Mouse (Mus musculus) heart, embryonic 16.5 days (tissue): ENCODE results near the gene Rpl31. TPM values are rescaled to one million over a fixed set of nuclear protein-coding genes. Genes with fewer than 3 reads are reported as not detected.
A peak's percentile ranks its signal among the peaks of the same experiment; 100 is the strongest.

Experiments used
- ATAC-seq: fragments of 200-750 bp; cut with Nextera tagmentation; replicated peaks from 2 replicates; pipeline ENCODE4 v1.8.0; 2017; ENCODE audit warnings: moderate number of reproducible peaks; ENCODE audit not compliant: insufficient read depth, low FRiP score; ENCODE audit errors: extremely low read depth
- H3K27ac ChIP-seq: fragments of 300-500 bp; sonication (generic); 2 replicates; pipeline ENCODE4 v1.5.1; 2014; ENCODE audit warnings: mild to moderate bottlenecking, low read length, control low read depth, moderate library complexity
- H3K27me3 ChIP-seq: fragments of 300-500 bp; sonication (generic); 2 replicates; pipeline ENCODE4 v1.6.1; 2014; ENCODE audit warnings: low read length, mixed read lengths; ENCODE audit not compliant: control insufficient read depth, insufficient read depth
- H3K36me3 ChIP-seq: fragments of 300-500 bp; sonication (generic); 2 replicates; pipeline ENCODE4 v1.6.1; 2014; ENCODE audit not compliant: control insufficient read depth, insufficient read depth
- H3K4me1 ChIP-seq: fragments of 300-500 bp; sonication (generic); 2 replicates; pipeline ENCODE4 v1.6.1; 2014; ENCODE audit warnings: low read length, mixed read lengths; ENCODE audit not compliant: control insufficient read depth, insufficient read depth
- H3K4me2 ChIP-seq: fragments of 300-500 bp; sonication (generic); 2 replicates; pipeline ENCODE4 v1.6.1; 2014; ENCODE audit warnings: low read depth, mild to moderate bottlenecking, control low read depth, low read length
- H3K4me3 ChIP-seq: fragments of 300-500 bp; sonication (generic); 2 replicates; pipeline ENCODE4 v1.5.1; 2014; ENCODE audit warnings: mild to moderate bottlenecking, control low read depth, low read length
- H3K9ac ChIP-seq: fragments of 300-500 bp; sonication (generic); 2 replicates; pipeline ENCODE4 v1.6.1; 2014; ENCODE audit warnings: low read length, control low read depth
- H3K9me3 ChIP-seq: fragments of 300-500 bp; sonication (generic); replicated peaks from 2 replicates; pipeline ENCODE4 v1.6.1; 2016; ENCODE audit warnings: low read length; ENCODE audit not compliant: control insufficient read depth
- WGBS: fragments of 180-500 bp; shearing (Covaris S2); extraction: QIAGEN DNeasy Blood & Tissue Kit; methylation state at CpG from one replicate; pipeline ENCODE4 v1.1.7; 2014; 5-methylcytosine and 5-hydroxymethylcytosine counted together
- polyA plus RNA-seq: library from polyadenylated mRNA; unstranded; fragments of >200 nt; fragmentation: Nextera tagmentation; extraction: Ambion mirVana; gene quantifications from 2 replicates; pipeline ENCODE4 v1.2.1, GENCODE M21; 2015

Rpl31 gene
- polyA plus RNA-seq, 1 experiment from 2014 or later, result 254 TPM

- Histone ChIP-seq H3K4me3 (no peak overlapping the region), H3K4me2 (no peak overlapping the region), H3K36me3 (peaks cover 11% of the 10 kb centered on the region), H3K27me3 (no peaks in the 10 kb centered on the region), H3K9ac (no peak overlapping the region), H3K9me3 (peaks cover 5% of the 10 kb centered on the region), H3K4me1 (no peaks in the 10 kb centered on the region), H3K27ac (no peak overlapping the region)
- WGBS, result 71% methylated on average over 6 of the region's 6 CpGs
- ATAC-seq, result no peak
These were observed 30.6 kb downstream of the Rpl31 start for GRCm38 (mm10) chr1:39398284-39398683.

- H3K27ac ChIP-seq, result no peak overlapping the region
- no peak overlapping the region for H3K9ac ChIP-seq
- H3K36me3 ChIP-seq, result peaks cover 10% of the 10 kb centered on the region
- no peaks in the 10 kb centered on the region for H3K27me3 ChIP-seq
- WGBS, result 69% methylated on average over 4 of the region's 4 CpGs
- no peaks in the 10 kb centered on the region for H3K4me1 ChIP-seq
- ATAC-seq, result no peak
- H3K4me3 ChIP-seq, result no peak overlapping the region
- H3K4me2 ChIP-seq, result no peak overlapping the region
- peaks cover 5% of the 10 kb centered on the region for H3K9me3 ChIP-seq
These were observed 31.6 kb downstream of the Rpl31 start for GRCm38 (mm10) chr1:39399228-39399627.

- H3K9me3 ChIP-seq, result peaks cover 5% of the 10 kb centered on the region
- H3K36me3 ChIP-seq, result peaks cover 10% of the 10 kb centered on the region
- H3K4me3 ChIP-seq, result no peak overlapping the region
- no peaks in the 10 kb centered on the region for H3K27me3 ChIP-seq
- H3K4me1 ChIP-seq, result no peaks in the 10 kb centered on the region
- H3K9ac ChIP-seq, result no peak overlapping the region
- H3K27ac ChIP-seq, result no peak overlapping the region
- H3K4me2 ChIP-seq, result no peak overlapping the region
- WGBS, result 93% methylated on average over 3 of the region's 3 CpGs
- ATAC-seq, result no peak
These were observed 32.5 kb downstream of the Rpl31 start for GRCm38 (mm10) chr1:39400173-39400572.

GRCm38 (mm10) chr1:39407108-39407507 is 39.5 kb downstream of the Rpl31 start:
- H3K27ac ChIP-seq, result no peak overlapping the region
- peaks cover 4% of the 10 kb centered on the region; the same call in 1 of the 2 replicates for H3K36me3 ChIP-seq
- no peak overlapping the region for H3K9ac ChIP-seq
- H3K27me3 ChIP-seq, result no peaks in the 10 kb centered on the region
- 51% methylated on average over 4 of the region's 4 CpGs for WGBS
- H3K9me3 ChIP-seq, result no peaks in the 10 kb centered on the region
- no peak overlapping the region for H3K4me3 ChIP-seq
- no peak for ATAC-seq
- no peak overlapping the region for H3K4me2 ChIP-seq
- no peaks in the 10 kb centered on the region for H3K4me1 ChIP-seq

- WGBS, result 91% methylated on average over 6 of the region's 6 CpGs
- Histone ChIP-seq H3K9me3 (no peaks in the 10 kb centered on the region), H3K4me3 (no peak overlapping the region), H3K36me3 (peaks cover 2% of the 10 kb centered on the region; the same call in 1 of the 2 replicates), H3K4me2 (no peak overlapping the region), H3K4me1 (no peaks in the 10 kb centered on the region), H3K27ac (no peak overlapping the region), H3K27me3 (no peaks in the 10 kb centered on the region), H3K9ac (no peak overlapping the region)
- ATAC-seq, result no peak
These were observed 40.5 kb downstream of the Rpl31 start for GRCm38 (mm10) chr1:39408123-39408522.

- H3K9ac ChIP-seq, result no peak overlapping the region
- no peak overlapping the region for H3K4me2 ChIP-seq
- 67% methylated on average over 7 of the region's 7 CpGs for WGBS
- H3K36me3 ChIP-seq, result peaks cover 2% of the 10 kb centered on the region; the same call in 1 of the 2 replicates
- no peak for ATAC-seq
- no peaks in the 10 kb centered on the region for H3K4me1 ChIP-seq
- no peak overlapping the region for H3K4me3 ChIP-seq
- no peaks in the 10 kb centered on the region for H3K9me3 ChIP-seq
- H3K27ac ChIP-seq, result no peak overlapping the region
- H3K27me3 ChIP-seq, result no peaks in the 10 kb centered on the region
These were observed 41.0 kb downstream of the Rpl31 start for GRCm38 (mm10) chr1:39408668-39409067.

- peaks cover 4% of the 10 kb centered on the region; the same call in 1 of the 2 replicates for H3K9me3 ChIP-seq
- no peak overlapping the region for H3K9ac ChIP-seq
- no peak overlapping the region for H3K4me2 ChIP-seq
- ATAC-seq, result no peak
- H3K27me3 ChIP-seq, result no peaks in the 10 kb centered on the region
- H3K4me3 ChIP-seq, result no peak overlapping the region
- no peaks in the 10 kb centered on the region; the same call in 1 of the 2 replicates for H3K36me3 ChIP-seq
- H3K4me1 ChIP-seq, result no peaks in the 10 kb centered on the region
- 83% methylated on average over 19 of the region's 19 CpGs for WGBS
- no peak overlapping the region for H3K27ac ChIP-seq
These were observed 42.6 kb downstream of the Rpl31 start for GRCm38 (mm10) chr1:39410085-39410821.

- Histone ChIP-seq H3K4me3 (no peak overlapping the region), H3K27me3 (no peaks in the 10 kb centered on the region), H3K4me2 (peak overlapping the region; percentile 32), H3K36me3 (no peaks in the 10 kb centered on the region; the same call in 1 of the 2 replicates), H3K4me1 (peaks cover 11% of the 10 kb centered on the region), H3K9me3 (peaks cover 7% of the 10 kb centered on the region; the same call in 1 of the 2 replicates), H3K9ac (peak overlapping the region; percentile 45; the same call in 1 of the 2 replicates), H3K27ac (peak overlapping the region; percentile 84)
- 12% methylated on average over 12 of the region's 12 CpGs for WGBS
- peak; percentile 78 for ATAC-seq
These were observed 50.2 kb downstream of the Rpl31 start for GRCm38 (mm10) chr1:39417817-39418216.

- no peak overlapping the region; the same call in 1 of the 2 replicates for H3K27ac ChIP-seq
- no peak overlapping the region for H3K9ac ChIP-seq
- H3K9me3 ChIP-seq, result peaks cover 7% of the 10 kb centered on the region; the same call in 1 of the 2 replicates
- no peaks in the 10 kb centered on the region for H3K27me3 ChIP-seq
- no peak overlapping the region for H3K4me2 ChIP-seq
- H3K4me1 ChIP-seq, result peaks cover 11% of the 10 kb centered on the region
- no peaks in the 10 kb centered on the region; the same call in 1 of the 2 replicates for H3K36me3 ChIP-seq
- WGBS, result 59% methylated on average over 9 of the region's 9 CpGs
- no peak for ATAC-seq
- H3K4me3 ChIP-seq, result no peak overlapping the region
These were observed 51.2 kb downstream of the Rpl31 start for GRCm38 (mm10) chr1:39418852-39419251.
